Mouse (Mus musculus) intestine, postnatal 0 days (tissue): ENCODE results near the gene Dcaf4. TPM values are rescaled to one million over a fixed set of nuclear protein-coding genes. Genes with fewer than 3 reads are reported as not detected.

Experiments
- ATAC-seq: fragments of 200-750 bp; cut with Nextera tagmentation; 2 replicates; pipeline ENCODE4 v1.8.0; 2017; ENCODE audit warnings: mild to moderate bottlenecking, moderate TSS enrichment, moderate library complexity
- H3K27ac ChIP-seq: fragments of 300-500 bp; sonication (generic); 2 replicates; pipeline ENCODE4 v1.5.1; 2014; ENCODE audit warnings: mild to moderate bottlenecking, low read depth, low read length, moderate library complexity
- H3K27me3 ChIP-seq: fragments of 300-500 bp; sonication (generic); replicated peaks from 2 replicates; pipeline ENCODE4 v1.6.1; 2014; ENCODE audit warnings: low read length, mixed read lengths; ENCODE audit not compliant: control insufficient read depth, insufficient read depth
- H3K36me3 ChIP-seq: fragments of 300-500 bp; sonication (generic); 2 replicates; pipeline ENCODE4 v1.6.1; 2014; ENCODE audit warnings: mild to moderate bottlenecking, moderate library complexity; ENCODE audit not compliant: control insufficient read depth, insufficient read depth
- H3K4me1 ChIP-seq: fragments of 300-500 bp; sonication (generic); replicated peaks from 2 replicates; pipeline ENCODE4 v1.6.1; 2014; ENCODE audit warnings: antibody characterized with exemption, low read length, mixed read lengths; ENCODE audit not compliant: control insufficient read depth, insufficient read depth
- H3K4me2 ChIP-seq: fragments of 300-500 bp; sonication (generic); replicated peaks from 2 replicates; pipeline ENCODE4 v1.6.1; 2014; ENCODE audit warnings: low read depth, mild to moderate bottlenecking, moderate library complexity
- H3K4me3 ChIP-seq: fragments of 300-500 bp; sonication (generic); 2 replicates; pipeline ENCODE4 v1.5.1; 2014; ENCODE audit warnings: low read depth, low read length
- H3K9ac ChIP-seq: fragments of 300-500 bp; sonication (generic); 2 replicates; pipeline ENCODE4 v1.6.1; 2014; ENCODE audit warnings: mild to moderate bottlenecking, low read depth, low read length
- H3K9me3 ChIP-seq: fragments of 300-500 bp; sonication (generic); 2 replicates; pipeline ENCODE4 v1.6.1; 2016; ENCODE audit warnings: mixed run types; ENCODE audit not compliant: control insufficient read depth
- CTCF ChIP-seq: sonication (generic); IDR thresholded peaks from 2 replicates; pipeline ENCODE4 v1.5.1; 2016; ENCODE audit warnings: low read depth, mild to moderate bottlenecking, control low read depth, antibody characterized with exemption, moderate library complexity
- WGBS: fragments of 180-500 bp; shearing (Covaris S2); extraction: QIAGEN DNeasy Blood & Tissue Kit; methylation state at CpG from one replicate; pipeline ENCODE4 v1.1.7; 2014; 5-methylcytosine and 5-hydroxymethylcytosine counted together
- polyA plus RNA-seq: library from polyadenylated mRNA; unstranded; fragments of >200 nt; fragmentation: Nextera tagmentation; extraction: Ambion mirVana; gene quantifications from 2 replicates; pipeline ENCODE4 v1.2.1, GENCODE M21; 2015

The Dcaf4 gene
- polyA plus RNA-seq, 1 experiment from 2014 or later = 7.4 TPM

- Histone ChIP-seq H3K4me3 (peak overlapping the region; percentile 67), H3K27ac (no peak overlapping the region), H3K4me1 (no peaks in the 10 kb centered on the region), H3K9me3 (no peaks in the 10 kb centered on the region), H3K36me3 (no peaks in the 10 kb centered on the region), H3K27me3 (no peaks in the 10 kb centered on the region), H3K4me2 (peak overlapping the region; percentile 65), H3K9ac (no peak overlapping the region)
- ATAC-seq = no peak
- no peak for TF ChIP-seq CTCF
- 31% methylated on average over 8 of the region's 8 CpGs for WGBS
Observed at GRCm38 (mm10) chr12:83521083-83521482, 817 bp downstream of the Dcaf4 start.

- H3K27me3 ChIP-seq = no peaks in the 10 kb centered on the region
- WGBS = 87% methylated on average over 6 of the region's 6 CpGs
- ATAC-seq = no peak
- H3K9ac ChIP-seq = no peak overlapping the region
- TF ChIP-seq CTCF = no peak
- H3K9me3 ChIP-seq = no peaks in the 10 kb centered on the region
- H3K4me3 ChIP-seq = no peak overlapping the region
- no peak overlapping the region for H3K4me2 ChIP-seq
- no peak overlapping the region for H3K27ac ChIP-seq
- no peaks in the 10 kb centered on the region for H3K36me3 ChIP-seq
- no peaks in the 10 kb centered on the region for H3K4me1 ChIP-seq
Observed at GRCm38 (mm10) chr12:83523056-83523455, 2.8 kb downstream of the Dcaf4 start.

DNA sequence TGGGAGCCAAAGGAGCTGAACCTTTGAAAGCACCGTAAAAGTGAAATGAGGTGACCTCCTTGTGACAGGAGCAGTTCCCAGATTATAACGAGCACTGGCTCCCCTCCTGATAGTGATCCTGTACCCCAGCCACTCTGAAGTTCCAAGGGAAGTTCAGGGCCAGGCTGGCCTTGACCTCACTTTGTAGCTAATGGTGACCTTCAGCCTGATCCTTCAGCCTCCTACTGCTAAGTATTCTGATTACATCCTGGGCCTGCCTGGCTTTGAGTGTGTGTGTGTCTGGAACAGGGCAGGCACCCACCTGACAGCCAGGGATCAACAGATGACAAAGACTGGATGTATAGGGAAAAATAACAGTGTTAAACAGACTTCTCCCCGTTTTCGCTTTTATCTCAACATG is 3.6 kb downstream of the Dcaf4 start:
- Histone ChIP-seq H3K9ac (no peak overlapping the region), H3K27me3 (no peaks in the 10 kb centered on the region), H3K36me3 (no peaks in the 10 kb centered on the region), H3K4me1 (no peaks in the 10 kb centered on the region), H3K4me2 (no peak overlapping the region), H3K9me3 (no peaks in the 10 kb centered on the region), H3K27ac (no peak overlapping the region), H3K4me3 (no peak overlapping the region)
- TF ChIP-seq CTCF = no peak
- no peak for ATAC-seq
- 72% methylated on average over 4 of the region's 4 CpGs for WGBS

DNA sequence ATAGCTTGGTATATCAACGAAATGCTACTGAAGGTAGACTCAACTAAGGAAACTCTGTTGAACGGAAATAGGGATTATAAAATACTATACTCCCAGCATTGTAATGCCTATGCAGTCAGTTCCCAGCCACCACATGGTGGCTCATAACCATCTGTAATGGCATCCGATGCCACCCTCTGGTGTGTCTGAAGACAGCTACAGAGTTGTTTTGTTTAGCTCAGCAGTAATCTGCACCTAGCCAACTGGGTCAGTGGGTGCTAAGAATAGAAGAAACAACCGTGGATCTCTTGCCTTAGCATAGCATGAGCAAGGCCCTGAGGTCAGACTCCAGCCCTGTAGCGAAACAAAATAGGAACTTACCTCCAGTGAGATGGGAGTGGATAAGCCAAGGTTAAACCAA is 4.1 kb downstream of the Dcaf4 start:
- H3K4me2 ChIP-seq = no peak overlapping the region
- WGBS = 82% methylated on average over 5 of the region's 5 CpGs

GRCm38 (mm10) chr12:83525822-83526544 is 5.7 kb downstream of the Dcaf4 start:
- no peaks in the 10 kb centered on the region for H3K27me3 ChIP-seq
- no peak overlapping the region for H3K4me2 ChIP-seq
- 0 out of 2 replicates have a peak, but pooled peaks have one; percentile 14 for ATAC-seq
- H3K9ac ChIP-seq = no peak overlapping the region
- no peaks in the 10 kb centered on the region for H3K9me3 ChIP-seq
- peaks cover 7% of the 10 kb centered on the region; the same call in 1 of the 2 replicates for H3K36me3 ChIP-seq
- no peak overlapping the region for H3K4me3 ChIP-seq
- H3K4me1 ChIP-seq = no peaks in the 10 kb centered on the region
- no peak for TF ChIP-seq CTCF
- 58% methylated on average over 18 of the region's 18 CpGs for WGBS
- H3K27ac ChIP-seq = no peak overlapping the region

More for the DNA sequence above, 4.1 kb downstream of the Dcaf4 start:
- no peak overlapping the region for H3K4me3 ChIP-seq
- no peak for ATAC-seq
- no peaks in the 10 kb centered on the region for H3K4me1 ChIP-seq
- H3K9ac ChIP-seq = no peak overlapping the region
- TF ChIP-seq CTCF = no peak
- no peaks in the 10 kb centered on the region for H3K36me3 ChIP-seq
- no peaks in the 10 kb centered on the region for H3K9me3 ChIP-seq
- H3K27me3 ChIP-seq = no peaks in the 10 kb centered on the region
- H3K27ac ChIP-seq = no peak overlapping the region

DNA sequence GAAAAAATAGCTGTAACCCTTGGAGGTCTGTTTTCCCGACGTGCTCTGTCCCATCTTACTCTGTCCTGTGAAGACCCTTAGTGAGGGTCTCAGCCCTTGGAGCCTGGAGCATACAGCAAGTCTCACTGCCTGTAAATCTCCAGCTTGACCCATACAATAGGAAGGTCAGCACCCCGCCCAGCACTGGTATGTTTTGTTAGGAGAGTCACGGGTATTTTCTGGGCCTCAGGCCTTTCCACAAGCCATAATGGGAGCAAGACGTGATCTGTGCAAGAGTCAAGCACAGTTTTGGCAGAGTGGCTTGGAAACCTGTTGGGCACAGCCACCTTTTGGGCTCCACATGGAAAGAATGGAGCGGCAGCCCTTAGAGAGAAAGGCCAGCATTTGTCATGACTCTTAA is 7.5 kb downstream of the Dcaf4 start:
- no peaks in the 10 kb centered on the region for H3K27me3 ChIP-seq
- no peak overlapping the region for H3K9ac ChIP-seq
- ATAC-seq = no peak
- peaks cover 8% of the 10 kb centered on the region; the same call in 1 of the 2 replicates for H3K36me3 ChIP-seq
- WGBS = 69% methylated on average over 6 of the region's 6 CpGs
- no peak for TF ChIP-seq CTCF
- H3K27ac ChIP-seq = no peak overlapping the region
- no peaks in the 10 kb centered on the region for H3K9me3 ChIP-seq
- H3K4me3 ChIP-seq = no peak overlapping the region
- H3K4me1 ChIP-seq = 0 out of 2 replicates have a peak, but pooled peaks cover 4% of the 10 kb centered on the region
- H3K4me2 ChIP-seq = no peak overlapping the region
